Mouse (Mus musculus) frontal cortex, postnatal 25 days (tissue): Measurements from ENCODE around the gene Lyl1.

Source experiments
- DNase-seq, 2 experiments: peaks; one replicate each; pipeline ENCODE4 v3.0.0; 2022; ENCODE audit warnings: low spot score in 2 of 2

The Lyl1 gene

DNA sequence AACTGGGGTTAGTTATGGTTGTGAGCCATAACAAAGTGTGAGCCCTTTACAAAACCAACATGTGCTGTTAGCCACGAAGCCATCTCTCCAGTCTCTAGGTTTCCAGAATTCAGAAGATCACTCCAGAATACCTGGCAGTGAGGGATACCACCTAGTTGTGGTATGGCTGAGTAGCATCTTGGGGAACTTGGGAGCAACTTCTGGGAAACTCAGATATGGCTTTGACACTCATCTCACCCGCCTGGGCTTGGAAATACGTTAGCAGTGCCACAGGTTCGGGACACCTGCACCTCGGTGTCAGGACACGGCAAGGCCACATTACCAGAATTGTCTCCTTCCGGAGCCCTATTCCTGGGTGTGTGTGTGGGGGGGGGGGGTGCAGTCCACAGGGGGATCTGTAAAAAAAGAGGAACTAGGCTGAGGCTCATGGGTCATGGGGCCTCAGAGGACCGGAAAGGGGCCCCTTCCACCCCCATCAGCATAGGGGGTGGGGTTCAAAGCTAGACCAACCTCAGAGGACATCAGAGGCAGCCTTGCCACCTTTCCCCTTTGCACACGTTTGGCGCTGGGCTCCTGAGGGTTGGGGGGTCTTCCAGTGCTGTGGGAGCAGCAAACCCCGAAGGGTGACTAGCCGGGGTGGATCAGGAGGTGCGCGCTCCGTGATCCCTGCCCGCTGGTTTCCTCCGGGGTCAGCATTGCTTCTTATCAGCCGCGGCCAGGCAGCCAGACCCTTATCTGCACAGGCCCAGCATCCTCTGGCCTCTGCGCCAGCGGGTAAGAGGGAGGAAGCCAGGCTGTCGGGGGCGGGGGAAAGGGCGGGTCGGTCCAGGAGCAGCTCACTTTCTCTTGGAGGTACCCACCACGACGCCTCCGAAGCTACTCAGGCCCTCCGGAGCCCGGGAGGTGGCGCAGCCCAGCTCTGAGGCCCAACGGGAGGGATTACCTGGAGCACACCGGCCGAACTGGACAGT, at the start of gene Lyl1:
Gene Lyl1, plus strand, starts transcription at position 517 of the 971 bp plus-strand sequence.
- DNase-seq = no peak

DNA sequence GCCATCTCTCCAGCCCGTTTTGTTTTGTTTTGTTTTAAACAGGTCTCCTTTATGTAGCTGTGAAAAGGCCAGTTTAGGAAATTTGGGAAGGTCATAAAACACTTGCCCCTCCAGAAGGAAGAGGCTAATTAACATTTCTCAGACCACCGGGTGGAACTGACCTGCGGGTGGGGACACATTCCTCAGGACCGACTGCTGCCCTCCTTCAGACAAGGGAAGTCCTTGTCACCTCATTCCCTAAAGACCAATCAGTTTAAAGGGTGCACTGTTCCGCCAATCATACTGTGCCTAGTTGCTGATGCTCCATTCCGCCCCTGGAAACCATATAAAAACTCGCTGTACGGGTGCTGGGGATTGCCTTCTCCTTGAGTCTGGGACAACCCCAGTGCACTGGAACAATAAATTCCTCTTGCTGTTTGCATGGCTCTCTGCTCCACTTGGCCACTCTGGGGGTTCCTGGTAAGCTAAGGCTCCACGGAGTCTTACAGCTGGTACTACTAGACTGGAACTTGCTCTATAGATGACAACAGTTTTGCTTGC, 48.1 kb upstream of the Lyl1 start:
- DNase-seq = no peak

DNA sequence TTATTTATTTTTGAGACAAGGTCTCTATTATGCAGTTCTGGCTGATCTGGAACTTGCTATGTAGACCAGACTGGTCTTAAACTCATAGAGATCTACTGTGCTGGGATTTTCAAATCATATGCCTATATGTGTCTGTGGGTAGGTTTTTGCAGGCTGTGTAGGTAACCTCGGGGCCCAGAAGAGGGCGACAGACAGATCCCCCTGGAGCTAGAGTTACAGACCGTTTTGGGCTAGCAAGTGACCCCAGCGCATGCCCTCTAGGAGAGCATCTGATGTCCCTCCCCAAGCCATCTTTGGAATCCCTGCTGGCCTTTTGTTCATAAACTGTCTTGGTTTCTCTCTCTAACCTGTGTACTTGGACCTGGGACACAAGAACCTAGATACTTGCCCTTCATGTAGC, 46.7 kb upstream of the Lyl1 start:
- DNase-seq = no peak

DNA sequence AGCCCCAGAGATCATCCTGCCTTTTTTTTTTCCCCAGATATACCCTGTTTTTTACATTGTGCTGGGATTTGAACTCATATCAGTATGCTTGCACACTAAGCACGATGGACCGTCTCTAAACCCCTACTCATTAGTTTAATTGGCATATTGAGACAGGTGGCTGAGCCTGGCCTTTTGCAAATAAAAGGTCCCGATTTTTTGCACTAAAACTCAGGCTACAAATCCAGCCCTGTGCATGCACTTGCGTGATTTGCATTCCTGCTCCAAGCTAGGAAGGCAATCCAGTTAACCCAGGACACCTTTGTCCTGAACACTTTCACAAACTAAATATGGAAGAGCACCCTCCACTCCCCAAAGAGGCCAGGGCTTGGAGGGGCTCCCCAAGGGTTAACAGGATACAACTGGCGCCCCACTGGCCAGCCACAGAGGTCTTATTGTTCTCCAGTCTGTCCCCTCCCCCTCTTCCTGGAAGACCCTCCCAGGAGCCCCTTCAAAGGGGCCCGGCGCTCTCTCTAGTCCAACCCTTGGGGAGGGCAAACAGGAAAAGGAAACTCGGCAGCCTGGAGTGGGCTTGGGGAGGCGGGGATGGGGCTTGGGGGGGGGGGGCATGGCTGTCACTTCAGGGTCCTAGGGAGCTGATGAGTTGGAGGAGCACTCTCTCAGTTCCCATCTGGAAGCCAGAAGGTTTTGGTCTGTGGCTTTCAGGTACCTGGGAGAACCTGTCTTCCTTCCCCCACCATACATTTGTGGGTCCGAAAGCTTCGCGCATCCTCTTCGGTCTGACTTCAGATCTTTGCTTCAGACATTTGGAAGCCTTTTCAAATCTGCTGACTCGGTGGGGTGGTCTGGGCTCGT, 45.7 kb upstream of the Lyl1 start:
- DNase-seq = no peak

DNA sequence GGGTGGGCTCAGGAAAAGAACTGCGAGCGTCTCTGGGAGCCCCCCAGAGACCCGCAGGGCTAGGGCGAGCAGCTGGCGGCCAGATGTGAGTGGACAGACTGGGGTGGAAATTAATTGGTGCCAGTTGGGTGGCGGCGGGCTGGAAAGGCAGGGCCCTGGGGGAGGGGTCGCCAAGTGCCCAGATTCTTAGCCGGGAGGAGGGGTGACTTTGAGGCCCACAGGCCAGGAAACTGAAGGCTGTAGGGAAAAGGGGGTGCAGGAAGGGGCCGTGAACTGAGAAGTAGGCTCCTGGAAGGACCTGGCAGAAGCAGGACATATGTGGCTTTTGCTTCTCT, 45.1 kb upstream of the Lyl1 start:
- no peak for DNase-seq

DNA sequence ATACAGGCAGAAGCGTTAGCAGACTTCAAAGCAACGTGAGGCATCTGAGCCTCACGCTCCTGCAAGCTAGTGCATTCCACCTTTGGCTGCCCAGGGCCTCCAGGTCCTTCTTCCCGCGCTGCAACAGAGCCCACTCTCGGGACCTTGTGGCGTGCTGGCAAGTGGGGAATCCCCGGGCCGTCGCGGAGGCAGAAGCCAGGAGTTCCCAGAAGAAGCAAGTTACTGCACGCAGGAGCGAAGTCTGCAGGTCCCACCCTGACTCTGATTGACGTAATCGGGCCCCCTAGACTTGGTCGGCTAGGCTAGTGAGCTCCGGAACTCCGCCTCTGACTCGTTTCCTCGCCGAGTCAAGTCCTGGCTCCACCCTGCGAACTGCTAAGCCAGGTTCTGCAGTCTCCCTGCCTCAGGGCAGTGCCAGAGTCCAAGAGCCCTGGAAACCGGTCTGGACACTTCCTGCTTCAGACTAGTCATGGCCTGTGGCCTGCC, 44.6 kb upstream of the Lyl1 start:
- DNase-seq = no peak

DNA sequence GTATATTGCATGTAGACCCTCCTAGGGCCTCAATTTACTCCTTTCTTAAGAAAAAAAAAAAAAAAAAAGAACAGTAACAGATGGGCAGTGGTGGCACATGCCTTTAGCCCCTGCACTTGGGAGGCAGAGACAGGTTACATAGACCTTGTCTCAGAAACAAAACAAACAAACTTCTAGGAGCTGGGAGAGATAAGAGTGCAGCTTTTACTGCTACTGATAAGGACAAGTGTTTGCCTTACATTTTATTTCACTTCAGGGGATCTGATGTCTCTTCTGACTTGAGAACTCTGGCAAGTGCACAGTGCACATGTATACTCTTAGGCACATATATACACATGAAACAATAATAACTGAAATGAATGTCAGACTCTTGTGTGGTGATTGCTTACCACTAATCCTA, 44.1 kb upstream of the Lyl1 start:
- DNase-seq = no peak

DNA sequence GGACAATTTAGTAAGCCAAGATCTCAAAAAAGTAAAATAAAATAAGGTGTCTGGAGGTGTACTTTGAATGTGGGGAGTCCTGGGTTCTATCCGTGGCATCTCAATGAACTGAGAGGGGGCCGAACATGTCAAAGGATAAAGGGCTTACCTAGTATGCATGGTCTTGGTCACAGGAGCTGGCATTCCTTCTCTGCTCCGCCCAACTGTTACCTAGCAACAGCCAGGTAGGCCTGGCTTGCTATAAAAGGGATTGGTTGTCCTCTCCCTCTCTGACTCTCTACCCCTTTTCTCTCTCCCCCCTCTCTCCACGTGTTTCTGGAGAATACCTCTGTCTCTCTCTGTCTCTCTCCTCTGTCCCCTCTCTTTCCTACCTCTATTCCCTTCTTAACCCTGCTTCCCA, 43.6 kb upstream of the Lyl1 start:
- DNase-seq = no peak

DNA sequence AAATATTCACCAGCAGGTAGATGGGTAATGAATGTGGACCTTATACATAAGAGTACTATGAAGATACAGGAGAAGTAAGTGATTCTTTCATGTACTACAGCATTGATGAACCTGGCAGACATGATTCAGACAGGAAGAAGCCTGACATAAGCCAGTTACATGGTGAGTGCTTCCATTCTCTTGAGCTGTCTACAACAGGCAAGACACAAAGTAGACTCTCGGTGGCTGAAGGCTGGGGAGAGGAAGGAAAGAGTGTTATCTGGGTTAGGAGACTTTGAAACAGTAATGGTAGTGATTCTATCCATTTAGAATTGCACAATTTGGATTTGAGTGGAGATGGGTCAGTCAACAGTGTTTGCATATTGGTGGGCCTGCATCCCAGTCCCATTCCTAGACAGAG, 42.3 kb upstream of the Lyl1 start:
- no peak for DNase-seq

DNA sequence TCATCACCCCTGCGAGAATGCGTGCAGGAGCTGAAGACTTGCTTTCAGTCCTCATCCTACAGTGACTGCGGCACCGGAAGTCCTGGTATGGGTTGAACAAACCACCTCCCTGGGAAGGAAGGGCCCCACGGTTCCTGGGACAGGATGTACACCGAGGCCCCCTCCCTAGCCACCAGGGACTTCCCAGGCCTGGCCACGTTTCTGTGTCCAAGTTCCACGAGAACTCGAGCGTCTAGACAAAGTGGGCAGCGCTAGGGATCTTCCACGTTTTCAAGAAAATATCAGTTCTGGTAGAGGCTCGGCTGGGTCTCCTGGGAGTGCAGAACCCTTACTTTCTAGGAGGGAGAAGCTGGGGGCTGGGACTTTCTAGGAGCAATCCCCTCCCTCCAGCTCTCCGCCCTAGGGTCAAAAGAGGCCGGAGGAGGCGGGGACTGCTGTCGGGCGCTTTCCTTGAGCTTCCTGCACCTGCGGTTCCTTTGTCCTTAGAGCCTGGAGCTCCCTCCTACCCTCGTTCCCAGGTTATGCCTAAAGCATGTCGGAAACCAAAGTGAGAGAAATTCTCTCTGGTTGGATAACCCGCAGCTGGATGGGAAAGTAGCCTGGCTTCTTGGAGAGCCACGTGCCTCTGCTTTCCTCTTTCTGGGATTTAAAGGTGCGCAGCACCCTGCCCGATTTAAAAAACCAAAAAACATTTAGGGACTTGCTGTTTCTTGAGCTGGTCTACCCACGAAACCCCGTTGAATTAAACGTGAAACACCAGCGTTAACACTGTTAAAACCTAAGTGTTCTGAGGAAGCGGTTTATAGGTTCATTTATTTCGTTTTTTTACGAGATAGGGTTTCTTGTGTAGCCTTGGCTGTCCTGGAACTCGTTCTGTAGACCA, 41.1 kb upstream of the Lyl1 start:
- no peak for DNase-seq

DNA sequence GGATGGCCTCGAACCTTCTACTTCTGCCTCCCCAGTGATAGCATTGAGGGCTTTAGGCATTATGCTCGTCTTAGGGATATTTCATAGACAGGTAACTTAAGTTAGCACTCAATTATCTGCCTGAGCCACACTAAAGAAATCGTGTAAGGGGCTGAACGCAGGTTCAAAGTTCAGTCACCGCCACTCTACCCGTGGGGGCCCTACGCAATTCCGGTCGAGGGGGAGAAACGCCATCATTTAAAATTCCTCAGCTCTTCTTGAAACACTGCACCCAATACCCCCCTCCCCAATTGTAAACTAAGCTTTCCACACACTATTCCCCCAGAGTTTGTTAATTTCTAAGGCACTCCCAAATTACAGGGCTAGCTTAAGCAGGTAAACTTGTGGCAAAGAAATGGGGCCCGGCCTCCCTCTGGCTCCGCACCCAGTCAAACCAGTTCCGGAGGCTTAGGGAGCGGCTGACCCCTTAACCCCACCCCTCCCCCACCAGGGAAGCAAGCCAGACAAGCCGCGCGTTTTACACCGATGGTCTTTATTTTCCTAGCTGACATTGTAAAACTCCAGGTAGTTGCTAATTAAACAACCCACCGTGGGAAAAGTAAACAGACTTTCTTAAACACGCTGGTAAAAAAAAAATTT, 40.3 kb upstream of the Lyl1 start:
- DNase-seq = no peak

DNA sequence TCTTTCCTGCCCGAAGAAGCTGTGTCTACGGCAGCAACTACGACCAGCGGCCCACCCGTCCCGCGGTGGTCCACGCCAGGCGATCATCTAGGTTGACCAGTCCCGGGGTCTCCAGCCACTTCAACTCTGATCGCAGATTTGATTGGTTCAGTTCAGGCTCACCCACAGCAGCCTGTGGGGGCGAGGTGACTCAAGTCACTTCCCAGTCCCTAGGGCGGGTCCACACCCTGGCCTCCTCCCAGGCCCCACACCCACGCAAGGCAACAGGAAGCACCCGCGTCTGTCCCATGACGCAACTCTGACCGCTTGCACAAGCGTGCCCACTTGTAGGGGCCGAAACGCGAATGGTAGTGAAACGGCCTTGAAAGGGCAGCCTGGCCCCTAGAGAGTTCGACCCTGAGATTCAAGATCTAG, 39.8 kb upstream of the Lyl1 start:
- no peak for DNase-seq

DNA sequence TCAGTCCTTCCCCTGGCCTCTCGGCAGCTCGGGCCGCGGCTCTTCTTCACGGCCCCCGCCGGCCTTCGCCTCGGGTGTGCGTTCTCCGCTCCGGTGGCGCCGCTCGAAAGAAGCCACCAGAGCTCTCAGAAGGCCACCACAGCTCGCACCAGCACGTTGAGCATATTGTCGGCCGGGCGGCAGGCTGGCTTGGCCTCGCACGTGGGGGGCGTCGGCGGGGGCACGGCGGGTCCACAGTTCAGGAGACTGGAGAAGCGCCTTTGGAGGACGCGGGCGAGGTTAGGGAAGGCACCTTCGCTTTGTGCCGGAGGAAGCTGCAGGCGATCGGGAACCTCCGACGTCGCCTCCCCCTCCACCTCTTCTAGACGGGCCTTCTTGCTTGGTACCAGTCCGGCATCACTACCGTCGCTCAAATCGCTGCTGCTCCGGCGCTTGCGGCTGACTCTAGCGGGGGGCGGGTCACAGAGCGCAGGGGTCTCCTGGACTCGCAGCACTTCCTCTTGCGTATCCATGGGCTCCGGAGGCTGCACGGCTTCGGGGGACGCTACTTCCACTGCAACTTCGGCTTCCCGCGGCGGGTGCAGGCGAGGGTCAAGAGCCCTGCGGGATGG, 39.2 kb upstream of the Lyl1 start:
- no peak for DNase-seq

DNA sequence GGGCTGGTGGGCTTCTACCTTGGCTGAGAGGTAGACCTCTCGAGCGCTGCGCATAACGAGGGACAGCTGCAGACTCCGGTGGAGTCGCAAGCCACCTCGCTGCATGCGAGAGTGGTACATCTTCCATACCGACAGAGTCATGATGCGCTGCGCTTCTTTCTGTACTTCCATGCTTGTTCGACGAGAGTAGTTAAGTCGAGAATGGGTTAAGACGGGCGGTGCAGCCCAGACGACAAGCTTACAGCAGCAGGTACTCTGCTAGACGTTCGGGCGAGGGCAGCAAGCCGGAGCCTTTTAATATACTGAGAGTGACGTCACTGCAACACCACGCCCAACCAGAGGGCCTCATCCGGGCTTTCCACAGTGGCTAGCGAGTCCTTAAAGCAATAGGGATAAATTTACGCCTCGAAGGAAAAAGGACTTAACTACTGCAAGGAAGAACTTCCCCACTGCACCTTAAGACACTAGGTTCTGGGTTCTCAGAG, 38.6 kb upstream of the Lyl1 start, which contains the start of gene Ier2:
Gene Ier2, minus strand, starts transcription at position 272 of the 485 bp plus-strand sequence.
- peak; percentile 87 to 91 for DNase-seq

DNA sequence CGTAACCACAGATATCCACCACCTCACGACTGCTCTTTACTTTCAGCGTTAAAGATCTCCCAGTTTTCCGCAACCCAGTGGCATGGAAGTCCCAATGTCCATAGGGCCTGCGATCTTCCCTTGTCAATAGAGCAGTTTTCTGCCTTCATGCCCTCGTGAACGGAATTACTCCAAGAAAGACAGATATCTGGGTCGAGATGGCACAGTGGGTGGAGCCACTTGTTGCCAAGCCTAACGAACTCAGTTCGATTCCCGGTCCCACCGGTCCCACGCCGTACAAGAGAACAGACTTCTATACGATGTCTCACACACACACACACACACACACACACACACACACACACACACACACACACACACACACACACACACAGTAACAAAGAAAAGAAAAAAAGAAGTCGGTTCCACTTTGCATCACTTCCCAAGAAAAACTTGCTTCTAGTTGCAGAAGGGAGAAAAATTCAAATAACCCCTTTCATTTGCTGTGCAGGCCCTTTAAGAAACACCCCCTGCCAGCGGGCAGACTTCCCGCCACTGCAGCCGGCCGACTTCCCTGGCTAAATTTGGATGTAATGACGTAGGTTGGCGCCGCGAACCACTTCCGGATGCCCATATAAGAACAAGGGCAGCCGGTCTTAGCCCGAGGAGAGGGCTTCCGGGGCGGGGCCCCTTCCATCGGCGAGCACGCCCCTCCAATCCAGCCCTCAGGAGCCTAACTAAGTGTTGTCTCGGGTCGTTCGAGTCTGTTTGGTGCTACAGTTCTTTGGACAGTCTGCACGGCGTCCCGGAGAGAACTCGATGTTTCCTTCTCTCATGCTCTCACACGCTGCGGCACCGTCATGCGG, 37.6 kb upstream of the Lyl1 start:
- peak; percentile 90 to 94 for DNase-seq

DNA sequence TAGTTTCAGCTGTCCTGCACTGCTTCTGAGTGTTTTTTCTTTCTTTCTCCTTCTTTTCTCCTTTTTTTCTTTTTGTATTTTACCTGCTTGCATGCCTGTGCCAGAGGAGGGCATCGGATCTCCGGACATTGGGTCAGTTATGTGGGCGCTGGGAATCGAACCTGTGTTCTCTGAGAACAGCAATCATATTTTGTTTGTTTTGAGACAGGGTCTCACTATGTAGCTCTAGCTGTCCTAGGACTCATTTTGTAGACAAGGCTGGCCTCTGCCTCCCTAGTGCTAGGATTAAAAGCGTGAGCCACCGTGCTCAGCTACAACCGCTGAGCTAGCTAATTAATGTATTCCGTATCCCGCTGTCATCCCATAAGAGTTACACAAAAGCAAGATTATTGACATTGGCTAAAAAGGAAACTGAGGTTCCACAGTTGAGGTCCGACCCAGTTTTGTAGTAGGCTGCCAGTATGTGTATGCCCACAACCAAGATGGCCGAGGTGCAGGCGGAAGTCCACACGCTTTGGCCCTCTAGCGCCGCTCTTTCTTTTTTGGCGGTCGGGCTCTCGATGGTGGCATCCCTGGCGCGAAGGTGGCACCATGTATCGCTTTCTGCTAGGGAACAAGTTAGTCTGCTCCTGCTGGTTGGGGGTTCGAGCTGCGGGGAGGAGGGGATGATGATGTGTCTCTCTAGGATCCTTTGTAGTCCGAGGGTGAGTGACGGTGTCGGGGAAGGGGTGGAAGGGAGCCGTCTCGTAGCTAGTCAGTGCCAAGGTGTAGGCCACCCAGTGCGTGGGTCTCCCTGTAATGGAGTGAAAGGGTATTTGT, 36.5 kb upstream of the Lyl1 start:
- DNase-seq = peak; percentile 56 to 68

DNA sequence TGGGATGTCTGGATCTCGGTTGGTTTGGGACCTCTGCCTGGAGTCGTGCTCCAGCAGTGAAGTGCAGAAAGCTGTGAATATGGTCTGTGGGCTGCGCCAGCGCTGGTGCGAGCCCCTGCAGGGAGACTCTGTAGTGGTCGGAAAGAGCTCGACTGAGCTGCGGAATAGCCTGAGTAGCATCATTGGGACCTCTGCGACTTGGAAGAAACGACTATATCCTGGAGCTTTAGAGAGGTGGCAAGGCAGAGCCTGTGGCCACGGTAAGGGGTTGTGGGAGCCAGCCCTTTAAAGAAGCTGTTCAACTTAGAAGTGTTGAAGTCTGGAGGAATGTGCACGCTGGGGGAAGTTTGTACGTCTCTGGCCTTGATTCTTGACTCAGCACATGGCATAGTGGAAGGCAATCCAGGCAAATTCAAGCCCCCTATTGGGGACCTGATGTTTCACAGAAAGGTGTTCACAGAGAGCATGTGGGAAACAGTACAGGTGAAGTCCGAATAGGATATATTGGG, 35.8 kb upstream of the Lyl1 start:
- no peak for DNase-seq

DNA sequence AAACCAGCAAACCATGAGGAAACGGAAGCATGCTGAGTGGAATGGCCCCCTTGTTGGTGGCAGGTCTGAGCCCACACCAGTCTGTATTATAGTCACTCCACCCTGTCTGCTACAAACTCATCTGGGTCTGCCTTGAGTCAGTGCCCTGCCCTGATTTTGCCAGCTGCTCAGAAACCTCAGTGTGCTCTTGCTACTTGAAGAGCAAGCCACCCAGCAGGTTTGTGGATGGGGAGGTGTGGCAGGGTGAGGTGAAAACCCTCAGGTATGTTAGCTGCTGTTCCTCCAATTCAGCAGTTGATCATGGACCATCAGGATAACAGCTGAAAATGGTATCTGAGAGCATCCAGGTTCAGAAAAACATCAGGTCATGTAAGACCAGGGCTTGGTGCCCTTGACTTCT, 33.2 kb upstream of the Lyl1 start:
- DNase-seq = no peak
